Mouse (Mus musculus) brain, adult 2 months (tissue): ENCODE measurements at regions not wholly inside any gene's neighbourhood (a gene's known extent, or its start where the extent isn't known, plus 50 kb on each side); places are given as distances from the start of the nearest gene placed in this dataset.
A peak's percentile ranks its signal among the peaks of the same experiment; 100 is the strongest.
"Not testable (repeated sequence)": the region's sequence is repeated elsewhere in the genome, so short reads cannot be mapped to it uniquely, and the experiment has no call there.

ENCODE experiments used
- DNase-seq: peaks from one replicate; pipeline ENCODE4 v3.0.0; 2011; ENCODE audit warnings: low read depth, low spot score

DNA sequence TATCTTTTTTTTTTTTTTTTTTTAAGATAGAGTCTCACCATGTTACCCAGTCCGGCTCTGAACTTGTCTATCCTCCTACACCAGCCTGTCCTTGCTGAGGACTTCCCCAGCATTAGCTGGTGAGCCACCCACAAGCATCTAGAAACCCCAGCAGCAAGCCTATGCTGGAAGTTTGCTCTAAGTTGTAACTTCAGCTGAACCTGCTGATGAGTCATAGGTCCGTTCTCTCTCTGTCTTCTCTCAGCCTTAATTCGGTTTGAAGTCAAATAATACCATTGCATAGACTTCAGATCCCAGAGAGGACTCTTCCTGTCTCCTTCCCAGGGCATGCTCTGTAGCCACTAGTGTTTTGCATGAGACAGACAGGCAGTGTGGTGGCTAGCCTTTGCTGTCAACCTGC lies 68.3 kb upstream of the Myrip start:
- DNase-seq: peak; percentile 68

DNA sequence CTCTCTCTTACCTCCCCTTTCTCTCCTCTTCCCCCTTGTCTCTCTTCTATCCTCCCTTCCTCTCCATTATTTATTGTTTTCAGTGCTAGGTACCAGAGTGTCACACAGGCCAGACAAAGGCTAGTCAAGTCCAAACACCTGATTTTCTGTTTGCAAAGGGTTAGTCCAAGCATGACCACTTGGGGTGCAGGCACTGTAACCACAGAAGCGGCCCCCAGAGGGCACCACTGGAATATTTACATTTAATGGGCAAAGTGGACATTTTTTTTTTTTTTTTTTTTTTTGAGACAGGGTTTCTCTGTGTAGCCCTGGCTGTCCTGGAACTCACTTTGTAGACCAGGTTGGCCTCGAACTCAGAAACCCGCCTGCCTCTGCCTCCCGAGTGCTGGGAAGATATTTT lies 66.3 kb upstream of the Myrip start:
- not testable (repeated sequence) for DNase-seq

DNA sequence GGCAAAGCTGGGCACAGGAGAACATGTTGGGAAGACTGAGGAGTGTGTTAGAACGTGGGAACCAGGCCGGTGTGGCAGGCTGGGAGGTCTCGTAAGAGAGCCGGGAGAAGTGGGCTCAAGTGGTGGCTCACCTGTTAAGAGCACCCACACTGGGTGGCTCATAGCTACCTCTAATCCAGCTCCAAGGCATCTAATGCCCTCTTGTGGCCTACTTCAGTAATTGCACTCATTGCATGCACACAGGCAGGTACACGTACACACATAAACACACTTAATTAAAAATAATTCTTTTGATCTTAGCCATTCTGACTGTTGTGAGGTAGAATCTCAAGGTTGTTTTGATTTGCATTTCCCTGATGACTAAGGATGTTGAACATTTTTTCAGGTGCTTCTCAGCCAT lies 55.9 kb upstream of the Myrip start:
- DNase-seq: no peak

DNA sequence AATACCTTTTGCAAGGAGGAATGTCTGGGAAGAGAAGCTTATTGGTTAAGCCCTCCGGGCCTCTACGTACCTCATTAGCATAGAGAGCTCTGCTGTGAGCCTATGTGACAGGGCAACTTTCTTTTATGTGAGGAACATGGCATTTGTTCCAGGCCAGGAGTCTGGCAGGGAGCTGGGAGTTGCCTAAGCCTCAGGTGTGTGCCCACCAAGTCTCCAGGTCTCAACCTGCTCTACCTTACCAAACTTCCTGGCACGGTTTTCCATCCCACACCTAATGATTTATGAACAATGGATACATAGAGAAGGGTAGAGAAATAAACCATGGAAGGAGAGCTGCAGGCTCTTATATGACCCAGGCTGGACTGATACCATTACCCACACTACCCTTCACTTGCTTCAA lies 52.6 kb upstream of the Myrip start:
- no peak for DNase-seq
